Mouse (Mus musculus) splenic B cell, adult 2 months (primary cell): ENCODE results near the gene Aak1.
A peak's percentile ranks its signal among the peaks of the same experiment; 100 is the strongest.

Experiments
- DNase-seq: peaks from one replicate; pipeline ENCODE4 v3.0.0-alpha.2; 2011; ENCODE audit warnings: low read depth, low spot score
- H3K27me3 ChIP-seq: 2 replicates; pipeline ENCODE4 v1.6.1; 2012; ENCODE audit warnings: mild to moderate bottlenecking, low read length, moderate library complexity, mixed read lengths; ENCODE audit not compliant: control insufficient read depth, poor library complexity, insufficient read depth, severe bottlenecking
- H3K36me3 ChIP-seq: 2 replicates; pipeline ENCODE4 v1.6.1; 2012; ENCODE audit warnings: mild to moderate bottlenecking, low read length, moderate library complexity, mixed read lengths; ENCODE audit not compliant: control insufficient read depth, poor library complexity, insufficient read depth, severe bottlenecking

Gene Aak1

GRCm38 (mm10) chr6:86985314-86986106, 136.2 kb downstream of the Aak1 start:
- Histone ChIP-seq H3K27me3 (no peaks in the 10 kb centered on the region), H3K36me3 (no peaks in the 10 kb centered on the region)
- no peak for DNase-seq

GRCm38 (mm10) chr6:86989576-86989975, 140.3 kb downstream of the Aak1 start:
- Histone ChIP-seq H3K27me3 (no peaks in the 10 kb centered on the region), H3K36me3 (no peaks in the 10 kb centered on the region)
- DNase-seq, result no peak

GRCm38 (mm10) chr6:86991041-86991440, 141.7 kb downstream of the Aak1 start:
- H3K36me3 ChIP-seq, result no peaks in the 10 kb centered on the region; the same call in 1 of the 2 replicates
- no peak for DNase-seq
- no peaks in the 10 kb centered on the region for H3K27me3 ChIP-seq

- H3K27me3 ChIP-seq, result no peaks in the 10 kb centered on the region
- no peak for DNase-seq
- H3K36me3 ChIP-seq, result no peaks in the 10 kb centered on the region; the same call in 1 of the 2 replicates
Observed at GRCm38 (mm10) chr6:86992349-86992748, 143.0 kb downstream of the Aak1 start.

GRCm38 (mm10) chr6:86994254-86994653, 144.9 kb downstream of the Aak1 start:
- no peaks in the 10 kb centered on the region for H3K27me3 ChIP-seq
- DNase-seq, result no peak
- no peaks in the 10 kb centered on the region; the same call in 1 of the 2 replicates for H3K36me3 ChIP-seq

- H3K27me3 ChIP-seq, result no peaks in the 10 kb centered on the region
- DNase-seq, result no peak
- H3K36me3 ChIP-seq, result no peaks in the 10 kb centered on the region; the same call in 1 of the 2 replicates
Observed at GRCm38 (mm10) chr6:86996629-86997307, 147.5 kb downstream of the Aak1 start.

- H3K27me3 ChIP-seq, result no peaks in the 10 kb centered on the region
- no peaks in the 10 kb centered on the region; the same call in 1 of the 2 replicates for H3K36me3 ChIP-seq
- DNase-seq, result no peak
Observed at GRCm38 (mm10) chr6:86997360-86997759, 148.0 kb downstream of the Aak1 start.

- no peaks in the 10 kb centered on the region for H3K27me3 ChIP-seq
- no peak for DNase-seq
- no peaks in the 10 kb centered on the region for H3K36me3 ChIP-seq
Observed at GRCm38 (mm10) chr6:87001995-87002394, 152.7 kb downstream of the Aak1 start.

- Histone ChIP-seq H3K27me3 (no peaks in the 10 kb centered on the region), H3K36me3 (no peaks in the 10 kb centered on the region)
- DNase-seq, result peak; percentile 96
Observed at GRCm38 (mm10) chr6:87002521-87003055, 153.3 kb downstream of the Aak1 start.

GRCm38 (mm10) chr6:87004099-87004498, 154.8 kb downstream of the Aak1 start:
- no peak for DNase-seq
- Histone ChIP-seq H3K36me3 (no peaks in the 10 kb centered on the region), H3K27me3 (no peaks in the 10 kb centered on the region)

GRCm38 (mm10) chr6:87005577-87005976, 156.3 kb downstream of the Aak1 start:
- DNase-seq, result no peak
- no peaks in the 10 kb centered on the region for H3K27me3 ChIP-seq
- no peaks in the 10 kb centered on the region for H3K36me3 ChIP-seq

GRCm38 (mm10) chr6:87008887-87009286, 159.6 kb downstream of the Aak1 start, which contains the start of gene Nfu1:
Gene Nfu1, plus strand, starts transcription at chr6:87009236.
- DNase-seq, result no peak
- Histone ChIP-seq H3K36me3 (peaks cover 5% of the 10 kb centered on the region), H3K27me3 (no peaks in the 10 kb centered on the region)

GRCm38 (mm10) chr6:87009692-87010328, 160.5 kb downstream of the Aak1 start:
- no peaks in the 10 kb centered on the region for H3K27me3 ChIP-seq
- H3K36me3 ChIP-seq, result peaks cover 10% of the 10 kb centered on the region
- peak; percentile 96 for DNase-seq

GRCm38 (mm10) chr6:87016916-87017315, 167.6 kb downstream of the Aak1 start:
- peaks cover 41% of the 10 kb centered on the region for H3K36me3 ChIP-seq
- peak; percentile 79 for DNase-seq
- H3K27me3 ChIP-seq, result no peaks in the 10 kb centered on the region

GRCm38 (mm10) chr6:87018874-87019273, 169.6 kb downstream of the Aak1 start:
- Histone ChIP-seq H3K36me3 (peaks cover 46% of the 10 kb centered on the region), H3K27me3 (no peaks in the 10 kb centered on the region)
- no peak for DNase-seq
